Comparison of ENCODE assay signal across 10 mouse cellular contexts in genomic region chr11:97810970-97811369, GRCm38 (mm10). TPM values are rescaled to one million over a fixed set of nuclear protein-coding genes. Genes with fewer than 3 reads are reported as not detected.
DNase-seq lines count a peak whose midpoint lies in the region; ATAC-seq and TF ChIP-seq lines count a peak whose summit lies in the region.
"Had no signal": no experiment of that assay in that cellular context is flagged by ENCODE, and none has a peak within 500 bp of the region (broad histone marks: within the 10 kb centered on the region; RNA-seq: fewer than 3 reads in every experiment).

No protein-coding gene starts in this region.

- H3K9me3 ChIP-seq in intestine, embryonic 16.5 days (ENCODE audit: control insufficient read depth, low read length), result no peaks in the 10 kb centered on the region
- H3K9me3 ChIP-seq in stomach, embryonic 16.5 days (replicated peaks; ENCODE audit: control insufficient read depth, low read length), result no peaks in the 10 kb centered on the region

- 0 out of 2 replicates have a peak overlapping the region, but pooled peaks have one; percentile 20 for H3K27ac ChIP-seq in gastrocnemius, adult 2 months
- H3K27ac ChIP-seq in intestine, embryonic 16.5 days (ENCODE audit: low read length), result peak overlapping the region; percentile 96
- H3K27ac ChIP-seq in stomach, embryonic 16.5 days (ENCODE audit: low read length), result peak overlapping the region; percentile 58
- H3K27ac ChIP-seq: left cerebral cortex, adult 2 months had no signal

- peak overlapping the region; percentile 39; the same call in 1 of the 2 replicates for H3K9ac ChIP-seq in intestine, embryonic 16.5 days (ENCODE audit: low read depth, low read length)
- no peak overlapping the region for H3K9ac ChIP-seq in stomach, embryonic 16.5 days (ENCODE audit: low read length)

- H3K36me3 ChIP-seq in intestine, embryonic 16.5 days (ENCODE audit: control insufficient read depth, insufficient read depth, low read length), result peaks cover 6% of the 10 kb centered on the region
- no peaks in the 10 kb centered on the region for H3K36me3 ChIP-seq in stomach, embryonic 16.5 days (ENCODE audit: control insufficient read depth, insufficient read depth, low read length)

- no peaks in the 10 kb centered on the region for H3K27me3 ChIP-seq in intestine, embryonic 16.5 days (replicated peaks; ENCODE audit: control insufficient read depth, insufficient read depth, low read length)
- no peaks in the 10 kb centered on the region for H3K27me3 ChIP-seq in stomach, embryonic 16.5 days (ENCODE audit: control insufficient read depth, insufficient read depth, low read length)

- peak overlapping the region; percentile 52 for H3K4me2 ChIP-seq in intestine, embryonic 16.5 days (ENCODE audit: low read depth, low read length)
- H3K4me2 ChIP-seq in stomach, embryonic 16.5 days (ENCODE audit: low read depth, low read length), result no peak overlapping the region

- TF ChIP-seq CTCF in gastrocnemius, adult 2 months (IDR thresholded peaks at IDR 0.05), result no peak

- intact Hi-C loops in gastrocnemius, adult 2 months (cut with DNase I), result no loop called here
- intact Hi-C loops in gastrocnemius, postnatal 36 days (cut with DNase I), result no loop called here

- no peak for ATAC-seq in intestine, embryonic 16.5 days
- no peak for ATAC-seq in stomach, embryonic 16.5 days (ENCODE audit: insufficient read depth, low FRiP score)

- H3K4me3 ChIP-seq in gastrocnemius, adult 2 months, result no peak overlapping the region
- no peak overlapping the region for H3K4me3 ChIP-seq in intestine, embryonic 16.5 days (ENCODE audit: low read length)
- H3K4me3 ChIP-seq in stomach, embryonic 16.5 days (replicated peaks; ENCODE audit: low read length), result no peak overlapping the region
- H3K4me3 ChIP-seq: left cerebral cortex, adult 2 months had no signal

- H3K4me1 ChIP-seq in intestine, embryonic 16.5 days (ENCODE audit: control insufficient read depth, insufficient read depth, low read length), result peaks cover 87% of the 10 kb centered on the region
- peaks cover 83% of the 10 kb centered on the region for H3K4me1 ChIP-seq in stomach, embryonic 16.5 days (ENCODE audit: control insufficient read depth, insufficient read depth, low read length)

- DNase-seq in gastrocnemius, adult 2 months, result no peak
- no peak for DNase-seq in gastrocnemius, postnatal 36 days
- DNase-seq in retina, postnatal 1 day, result peak; percentile 54
- no peak for DNase-seq in retina, embryonic 14.5 days (ENCODE audit: low spot score)
- DNase-seq in thymus, postnatal 4 days, result no peak
- no peak for DNase-seq in ovary, postnatal 14 days (ENCODE audit: low spot score)

- 48% methylated on average over 3 of the region's 3 CpGs for WGBS in intestine, embryonic 16.5 days
- 50% methylated on average over 3 of the region's 3 CpGs for WGBS in stomach, embryonic 16.5 days

RNA-seq across cellular contexts. Expression of gene Lasp1, which starts 12.2 kb away (rescaled TPM):
- total RNA-seq in gastrocnemius, adult 2 months (2021), result 10 to 100 TPM; 10.0 to 16.8 TPM
- 10 to 100 TPM; 14.2 to 15.4 TPM for total RNA-seq in gastrocnemius, postnatal 36 days (2021)
- 141 and 148 TPM in 2 replicates for polyA plus RNA-seq in intestine, embryonic 16.5 days (2015; fragmentation: Nextera tagmentation; extraction: Ambion mirVana)
- polyA plus RNA-seq in stomach, embryonic 16.5 days (2015; fragmentation: Nextera tagmentation; extraction: Ambion mirVana), result 130 and 143 TPM in 2 replicates

RNA-seq across cellular contexts. Expression of gene Rpl23, which starts 28.7 kb away (rescaled TPM):
- total RNA-seq in gastrocnemius, adult 2 months (2021), result 100 to 1,000 TPM; 385 to 521 TPM
- total RNA-seq in gastrocnemius, postnatal 36 days (2021), result 100 to 1,000 TPM; 349 to 430 TPM
- 466 and 491 TPM in 2 replicates for polyA plus RNA-seq in intestine, embryonic 16.5 days (2015; fragmentation: Nextera tagmentation; extraction: Ambion mirVana)
- 439 and 586 TPM in 2 replicates for polyA plus RNA-seq in stomach, embryonic 16.5 days (2015; fragmentation: Nextera tagmentation; extraction: Ambion mirVana)

RNA-seq across cellular contexts. Expression of gene B230217C12Rik, which starts 29.6 kb away (rescaled TPM):
- under 1 TPM; 0.23 to 0.50 TPM for total RNA-seq in gastrocnemius, adult 2 months (2021)
- under 1 TPM; 0.31 to 0.64 TPM for total RNA-seq in gastrocnemius, postnatal 36 days (2021)
- 4.1 TPM in 2 replicates for polyA plus RNA-seq in intestine, embryonic 16.5 days (2015; fragmentation: Nextera tagmentation; extraction: Ambion mirVana)
- polyA plus RNA-seq in stomach, embryonic 16.5 days (2015; fragmentation: Nextera tagmentation; extraction: Ambion mirVana), result 3.7 and 3.8 TPM in 2 replicates

RNA-seq across cellular contexts. Expression of gene 1700001P01Rik, which starts 35.3 kb away (rescaled TPM):
- total RNA-seq in gastrocnemius, adult 2 months (2021), result under 1 TPM; 0.39 to 0.56 TPM
- total RNA-seq in gastrocnemius, postnatal 36 days (2021), result not detected
- not detected in 2 replicates for polyA plus RNA-seq in intestine, embryonic 16.5 days (2015; fragmentation: Nextera tagmentation; extraction: Ambion mirVana)
- polyA plus RNA-seq in stomach, embryonic 16.5 days (2015; fragmentation: Nextera tagmentation; extraction: Ambion mirVana), result not detected in 2 replicates
- polyA plus RNA-seq: thymus, postnatal 0 days had no signal

RNA-seq across cellular contexts. Expression of gene Cwc25, which starts 44.6 kb away (rescaled TPM):
- total RNA-seq in gastrocnemius, adult 2 months (2021), result 1 to 10 TPM; 6.2 to 6.5 TPM
- total RNA-seq in gastrocnemius, postnatal 36 days (2021), result 1 to 10 TPM; 5.5 to 5.7 TPM
- polyA plus RNA-seq in intestine, embryonic 16.5 days (2015; fragmentation: Nextera tagmentation; extraction: Ambion mirVana), result 11.1 and 11.9 TPM in 2 replicates
- 15.0 and 16.3 TPM in 2 replicates for polyA plus RNA-seq in stomach, embryonic 16.5 days (2015; fragmentation: Nextera tagmentation; extraction: Ambion mirVana)

Comparison
In these comparisons a context has a peak if more than half of its experiments do, and no peak if none do; other contexts are left out.
1. H3K27ac ChIP-seq: peak in every context shown above with its lines; median percentile 96 in intestine, embryonic 16.5 days; 58 in stomach, embryonic 16.5 days; 20 in gastrocnemius, adult 2 months.